Mouse (Mus musculus) megakaryocyte, embryonic 14.5 days (primary cell): ENCODE results near the gene Taar7f. TPM values are rescaled to one million over a fixed set of nuclear protein-coding genes. Genes with fewer than 3 reads are reported as not detected.

Source experiments
- H3K27me3 ChIP-seq: replicated peaks from 2 replicates; pipeline ENCODE3; 2012; ENCODE audit warnings: inconsistent platforms
- H3K36me3 ChIP-seq: replicated peaks from 2 replicates; pipeline ENCODE3; 2012; ENCODE audit warnings: low read length, inconsistent platforms, mixed read lengths
- H3K4me1 ChIP-seq: 2 replicates; pipeline ENCODE4 v1.6.1; 2012; ENCODE audit warnings: inconsistent platforms
- H3K4me3 ChIP-seq: replicated peaks from 2 replicates; pipeline ENCODE3; 2012; ENCODE audit warnings: moderate library complexity, mild to moderate bottlenecking, inconsistent platforms
- H3K9me3 ChIP-seq: 2 replicates; pipeline ENCODE4 v1.6.1; 2012; ENCODE audit warnings: inconsistent platforms
- FLI1 ChIP-seq: IDR thresholded peaks from 2 replicates; pipeline ENCODE4 v1.6.1; 2012; ENCODE audit warnings: low read length, inconsistent platforms, mixed read lengths
- GATA1 ChIP-seq: IDR thresholded peaks from 3 replicates; pipeline ENCODE4 v1.6.1; 2012; ENCODE audit warnings: mixed read lengths, low read length, inconsistent platforms, borderline replicate concordance
- polyA plus RNA-seq: library from polyadenylated mRNA; stranded (reverse); fragments of >175 nt; gene quantifications from 2 replicates; pipeline ENCODE4 v1.2.3, GENCODE M21; 2012; ENCODE audit warnings: low replicate concordance; ENCODE audit not compliant: insufficient read depth

Taar7f gene
- not detected in 2 replicates for polyA plus RNA-seq

- H3K9me3 ChIP-seq: no peaks in the 10 kb centered on the region
- no peak within 1 kb of the TSS for H3K4me3 ChIP-seq
- H3K27me3 ChIP-seq: no peaks in the 10 kb centered on the region
- no peaks in the 10 kb centered on the region for H3K36me3 ChIP-seq
- H3K4me1 ChIP-seq: no peaks in the 10 kb centered on the region
- TF ChIP-seq FLI1: no peak
- no peak for TF ChIP-seq GATA1
Observed at GRCm38 (mm10) chr10:24049210-24049609, at the start of gene Taar7f. TSS of gene Taar7f (plus strand) at chr10:24049510.

GRCm38 (mm10) chr10:23999639-24000038 is 49.7 kb upstream of the Taar7f start, which contains the start of gene Taar7b:
TSS of gene Taar7b (plus strand) at chr10:23999939.
- Histone ChIP-seq H3K4me1 (no peaks in the 10 kb centered on the region), H3K4me3 (no peak within 1 kb of the TSS), H3K27me3 (no peaks in the 10 kb centered on the region), H3K36me3 (no peaks in the 10 kb centered on the region), H3K9me3 (no peaks in the 10 kb centered on the region)
- no peak for TF ChIP-seq GATA1
- no peak for TF ChIP-seq FLI1

- Histone ChIP-seq H3K27me3 (no peaks in the 10 kb centered on the region), H3K4me1 (no peaks in the 10 kb centered on the region), H3K4me3 (no peak overlapping the region), H3K9me3 (no peaks in the 10 kb centered on the region), H3K36me3 (no peaks in the 10 kb centered on the region)
- no peak for TF ChIP-seq GATA1
- no peak for TF ChIP-seq FLI1
Observed at GRCm38 (mm10) chr10:24006442-24006841, 42.9 kb upstream of the Taar7f start.

- Histone ChIP-seq H3K4me3 (no peak overlapping the region), H3K27me3 (no peaks in the 10 kb centered on the region), H3K36me3 (no peaks in the 10 kb centered on the region), H3K9me3 (no peaks in the 10 kb centered on the region), H3K4me1 (no peaks in the 10 kb centered on the region)
- TF ChIP-seq FLI1 (no peak), GATA1 (no peak)
Observed at GRCm38 (mm10) chr10:24007034-24007433, 42.3 kb upstream of the Taar7f start.

GRCm38 (mm10) chr10:24008143-24008542 is 41.2 kb upstream of the Taar7f start:
- no peaks in the 10 kb centered on the region for H3K4me1 ChIP-seq
- no peak for TF ChIP-seq FLI1
- TF ChIP-seq GATA1: no peak
- H3K36me3 ChIP-seq: no peaks in the 10 kb centered on the region
- no peaks in the 10 kb centered on the region for H3K9me3 ChIP-seq
- H3K4me3 ChIP-seq: no peak overlapping the region
- no peaks in the 10 kb centered on the region for H3K27me3 ChIP-seq

- no peaks in the 10 kb centered on the region for H3K27me3 ChIP-seq
- TF ChIP-seq FLI1 (no peak), GATA1 (no peak)
- H3K9me3 ChIP-seq: 0 out of 2 replicates have a peak, but pooled peaks cover 5% of the 10 kb centered on the region
- no peaks in the 10 kb centered on the region for H3K36me3 ChIP-seq
- H3K4me1 ChIP-seq: no peaks in the 10 kb centered on the region
- H3K4me3 ChIP-seq: no peak within 1 kb of the TSS
Observed at GRCm38 (mm10) chr10:24026922-24027321, 22.4 kb upstream of the Taar7f start, which contains the start of gene Taar7d. TSS of gene Taar7d (plus strand) at chr10:24027222.

GRCm38 (mm10) chr10:24031347-24031746 is 18.0 kb upstream of the Taar7f start:
- no peaks in the 10 kb centered on the region for H3K27me3 ChIP-seq
- no peaks in the 10 kb centered on the region for H3K4me1 ChIP-seq
- H3K4me3 ChIP-seq: no peak overlapping the region
- H3K9me3 ChIP-seq: no peaks in the 10 kb centered on the region
- H3K36me3 ChIP-seq: no peaks in the 10 kb centered on the region
- TF ChIP-seq FLI1: no peak
- TF ChIP-seq GATA1: no peak

GRCm38 (mm10) chr10:24037314-24037713 is 12.0 kb upstream of the Taar7f start, which contains the start of gene Taar7e:
TSS of gene Taar7e (plus strand) at chr10:24037614.
- H3K36me3 ChIP-seq: no peaks in the 10 kb centered on the region
- no peaks in the 10 kb centered on the region for H3K9me3 ChIP-seq
- TF ChIP-seq GATA1 (no peak), FLI1 (no peak)
- H3K4me3 ChIP-seq: no peak within 1 kb of the TSS
- H3K4me1 ChIP-seq: no peaks in the 10 kb centered on the region
- H3K27me3 ChIP-seq: no peaks in the 10 kb centered on the region

GRCm38 (mm10) chr10:24040120-24040869 is 9.0 kb upstream of the Taar7f start:
- Histone ChIP-seq H3K27me3 (no peaks in the 10 kb centered on the region), H3K9me3 (no peaks in the 10 kb centered on the region), H3K36me3 (no peaks in the 10 kb centered on the region), H3K4me3 (no peak overlapping the region), H3K4me1 (no peaks in the 10 kb centered on the region)
- TF ChIP-seq FLI1 (no peak), GATA1 (no peak)

GRCm38 (mm10) chr10:24052039-24052438 is 2.7 kb downstream of the Taar7f start:
- TF ChIP-seq GATA1 (no peak), FLI1 (no peak)
- no peaks in the 10 kb centered on the region for H3K9me3 ChIP-seq
- H3K27me3 ChIP-seq: no peaks in the 10 kb centered on the region
- no peaks in the 10 kb centered on the region for H3K4me1 ChIP-seq
- no peak overlapping the region for H3K4me3 ChIP-seq
- no peaks in the 10 kb centered on the region for H3K36me3 ChIP-seq
